Mouse (Mus musculus) intestine, postnatal 0 days (tissue): ENCODE measurements around the gene Dido1. TPM values are rescaled to one million over a fixed set of nuclear protein-coding genes. Genes with fewer than 3 reads are reported as not detected.

Experiments
- ATAC-seq: fragments of 200-750 bp; cut with Nextera tagmentation; 2 replicates; pipeline ENCODE4 v1.8.0; 2017; ENCODE audit warnings: mild to moderate bottlenecking, moderate TSS enrichment, moderate library complexity
- H3K27ac ChIP-seq: fragments of 300-500 bp; sonication (generic); 2 replicates; pipeline ENCODE4 v1.5.1; 2014; ENCODE audit warnings: mild to moderate bottlenecking, low read depth, low read length, moderate library complexity
- H3K27me3 ChIP-seq: fragments of 300-500 bp; sonication (generic); replicated peaks from 2 replicates; pipeline ENCODE4 v1.6.1; 2014; ENCODE audit warnings: low read length, mixed read lengths; ENCODE audit not compliant: control insufficient read depth, insufficient read depth
- H3K36me3 ChIP-seq: fragments of 300-500 bp; sonication (generic); 2 replicates; pipeline ENCODE4 v1.6.1; 2014; ENCODE audit warnings: mild to moderate bottlenecking, moderate library complexity; ENCODE audit not compliant: control insufficient read depth, insufficient read depth
- H3K4me1 ChIP-seq: fragments of 300-500 bp; sonication (generic); replicated peaks from 2 replicates; pipeline ENCODE4 v1.6.1; 2014; ENCODE audit warnings: antibody characterized with exemption, low read length, mixed read lengths; ENCODE audit not compliant: control insufficient read depth, insufficient read depth
- H3K4me2 ChIP-seq: fragments of 300-500 bp; sonication (generic); replicated peaks from 2 replicates; pipeline ENCODE4 v1.6.1; 2014; ENCODE audit warnings: low read depth, mild to moderate bottlenecking, moderate library complexity
- H3K4me3 ChIP-seq: fragments of 300-500 bp; sonication (generic); 2 replicates; pipeline ENCODE4 v1.5.1; 2014; ENCODE audit warnings: low read depth, low read length
- H3K9ac ChIP-seq: fragments of 300-500 bp; sonication (generic); 2 replicates; pipeline ENCODE4 v1.6.1; 2014; ENCODE audit warnings: mild to moderate bottlenecking, low read depth, low read length
- H3K9me3 ChIP-seq: fragments of 300-500 bp; sonication (generic); 2 replicates; pipeline ENCODE4 v1.6.1; 2016; ENCODE audit warnings: mixed run types; ENCODE audit not compliant: control insufficient read depth
- CTCF ChIP-seq: sonication (generic); IDR thresholded peaks from 2 replicates; pipeline ENCODE4 v1.5.1; 2016; ENCODE audit warnings: low read depth, mild to moderate bottlenecking, control low read depth, antibody characterized with exemption, moderate library complexity
- WGBS: fragments of 180-500 bp; shearing (Covaris S2); extraction: QIAGEN DNeasy Blood & Tissue Kit; methylation state at CpG from one replicate; pipeline ENCODE4 v1.1.7; 2014; 5-methylcytosine and 5-hydroxymethylcytosine counted together
- polyA plus RNA-seq: library from polyadenylated mRNA; unstranded; fragments of >200 nt; fragmentation: Nextera tagmentation; extraction: Ambion mirVana; gene quantifications from 2 replicates; pipeline ENCODE4 v1.2.1, GENCODE M21; 2015

Dido1 gene
- polyA plus RNA-seq, 1 experiment from 2014 or later = 7.8 TPM

DNA sequence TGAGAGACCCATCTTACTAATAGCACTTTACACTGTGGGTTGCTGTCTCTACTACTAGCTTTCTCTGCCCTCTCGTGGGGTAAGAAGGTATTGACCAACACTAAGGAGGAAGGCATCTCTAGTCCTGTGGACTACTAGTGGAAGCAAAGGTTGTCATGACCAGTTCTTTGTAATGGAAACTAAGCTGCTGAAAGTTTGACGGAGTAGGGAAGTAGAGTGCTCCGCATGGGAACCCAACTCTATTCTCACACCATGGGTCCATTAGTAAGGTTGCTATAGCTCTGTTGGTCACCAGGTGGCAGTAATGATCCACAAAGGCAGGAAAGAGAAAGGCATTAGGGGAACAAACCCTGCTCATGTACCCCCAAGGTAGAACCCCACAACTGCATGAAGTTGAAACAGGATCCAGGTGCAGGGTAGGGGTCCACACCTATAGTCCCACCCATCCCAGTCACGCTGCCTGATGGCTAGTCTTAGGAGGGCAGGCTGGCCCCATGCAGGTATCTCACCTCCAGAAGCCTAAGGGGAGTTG lies 31.1 kb downstream of the Dido1 start:
- ATAC-seq = peak; percentile 58
- Histone ChIP-seq H3K4me2 (no peak overlapping the region), H3K4me3 (no peak overlapping the region), H3K9ac (no peak overlapping the region), H3K36me3 (peaks cover 34% of the 10 kb centered on the region), H3K4me1 (no peaks in the 10 kb centered on the region), H3K27me3 (no peaks in the 10 kb centered on the region), H3K27ac (no peak overlapping the region), H3K9me3 (no peaks in the 10 kb centered on the region)
- WGBS = 23% methylated on average over 4 of the region's 4 CpGs
- peak; percentile 90 for TF ChIP-seq CTCF

DNA sequence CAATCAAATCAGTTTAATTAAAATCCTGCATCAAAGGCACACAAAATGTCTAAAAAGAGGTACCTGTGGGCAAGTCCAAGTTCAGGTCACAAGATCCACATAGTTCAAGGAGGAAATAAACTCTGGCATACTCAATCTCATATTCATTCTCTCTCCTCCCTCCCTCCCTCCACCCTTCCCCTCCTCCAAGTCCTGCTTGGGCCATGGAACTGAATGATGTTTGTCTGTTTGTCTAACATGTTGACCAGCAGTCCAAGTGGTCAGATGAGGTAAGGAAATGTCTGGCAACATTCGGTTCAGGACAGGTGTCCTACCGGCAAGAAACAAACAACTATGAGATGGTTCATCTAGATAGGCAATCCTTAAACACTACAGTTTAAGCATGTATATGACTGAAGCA lies 33.1 kb downstream of the Dido1 start:
- 69% methylated on average over 2 of the region's 2 CpGs for WGBS
- Histone ChIP-seq H3K36me3 (peaks cover 34% of the 10 kb centered on the region), H3K4me1 (no peaks in the 10 kb centered on the region), H3K4me2 (no peak overlapping the region), H3K9me3 (no peaks in the 10 kb centered on the region), H3K27me3 (no peaks in the 10 kb centered on the region), H3K4me3 (no peak overlapping the region), H3K9ac (no peak overlapping the region), H3K27ac (no peak overlapping the region)
- TF ChIP-seq CTCF = no peak
- ATAC-seq = no peak

DNA sequence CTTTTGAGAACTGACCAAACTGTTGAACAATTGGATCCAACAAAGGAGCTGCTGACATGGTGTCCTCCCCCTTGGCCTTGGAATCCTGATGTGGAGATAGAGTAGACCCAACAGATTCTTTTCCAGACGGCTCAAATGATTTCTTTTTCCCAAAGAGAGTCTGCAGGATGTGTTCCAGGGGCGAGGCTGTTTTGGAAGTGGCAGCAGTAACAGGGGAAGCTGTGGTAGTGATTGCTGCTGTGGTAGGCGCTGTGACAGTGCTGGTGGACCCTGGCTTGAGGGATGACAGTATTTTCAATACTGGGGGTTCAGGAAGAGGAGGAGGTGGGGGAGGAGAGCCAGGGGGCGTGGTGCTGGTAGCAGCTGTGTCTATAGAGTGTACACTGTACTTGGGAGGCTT lies 47.8 kb downstream of the Dido1 start:
- Histone ChIP-seq H3K9me3 (no peaks in the 10 kb centered on the region), H3K9ac (no peak overlapping the region), H3K27me3 (no peaks in the 10 kb centered on the region), H3K36me3 (peaks cover 36% of the 10 kb centered on the region), H3K4me2 (no peak overlapping the region), H3K4me3 (no peak overlapping the region), H3K27ac (no peak overlapping the region), H3K4me1 (no peaks in the 10 kb centered on the region)
- no peak for ATAC-seq
- WGBS = 83% methylated on average over 4 of the region's 4 CpGs
- no peak for TF ChIP-seq CTCF

DNA sequence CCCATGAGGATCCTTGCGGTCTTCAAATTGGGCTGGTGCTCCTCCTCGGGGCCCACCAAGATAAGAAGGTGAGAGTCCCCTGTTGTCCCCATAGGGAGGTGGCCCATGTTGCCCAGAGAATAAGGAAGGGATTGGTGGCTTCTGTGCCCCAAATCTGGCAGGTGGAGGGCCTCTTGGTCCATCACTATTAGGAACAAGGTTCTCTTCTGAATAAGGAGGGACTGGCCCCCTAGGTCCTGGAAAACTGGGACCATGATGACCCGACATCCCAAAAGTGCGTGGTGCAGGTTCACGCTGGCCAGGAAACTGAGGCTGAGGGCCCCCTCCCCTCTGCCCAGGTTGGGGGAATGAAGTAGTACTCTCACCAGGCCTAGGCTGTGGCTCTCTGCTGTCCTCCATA lies 49.3 kb downstream of the Dido1 start:
- Histone ChIP-seq H3K9me3 (no peaks in the 10 kb centered on the region), H3K9ac (no peak overlapping the region), H3K27me3 (no peaks in the 10 kb centered on the region), H3K4me2 (no peak overlapping the region), H3K4me1 (no peaks in the 10 kb centered on the region), H3K36me3 (peaks cover 33% of the 10 kb centered on the region), H3K4me3 (no peak overlapping the region), H3K27ac (no peak overlapping the region)
- no peak for ATAC-seq
- WGBS = 83% methylated on average over 5 of the region's 5 CpGs
- no peak for TF ChIP-seq CTCF

DNA sequence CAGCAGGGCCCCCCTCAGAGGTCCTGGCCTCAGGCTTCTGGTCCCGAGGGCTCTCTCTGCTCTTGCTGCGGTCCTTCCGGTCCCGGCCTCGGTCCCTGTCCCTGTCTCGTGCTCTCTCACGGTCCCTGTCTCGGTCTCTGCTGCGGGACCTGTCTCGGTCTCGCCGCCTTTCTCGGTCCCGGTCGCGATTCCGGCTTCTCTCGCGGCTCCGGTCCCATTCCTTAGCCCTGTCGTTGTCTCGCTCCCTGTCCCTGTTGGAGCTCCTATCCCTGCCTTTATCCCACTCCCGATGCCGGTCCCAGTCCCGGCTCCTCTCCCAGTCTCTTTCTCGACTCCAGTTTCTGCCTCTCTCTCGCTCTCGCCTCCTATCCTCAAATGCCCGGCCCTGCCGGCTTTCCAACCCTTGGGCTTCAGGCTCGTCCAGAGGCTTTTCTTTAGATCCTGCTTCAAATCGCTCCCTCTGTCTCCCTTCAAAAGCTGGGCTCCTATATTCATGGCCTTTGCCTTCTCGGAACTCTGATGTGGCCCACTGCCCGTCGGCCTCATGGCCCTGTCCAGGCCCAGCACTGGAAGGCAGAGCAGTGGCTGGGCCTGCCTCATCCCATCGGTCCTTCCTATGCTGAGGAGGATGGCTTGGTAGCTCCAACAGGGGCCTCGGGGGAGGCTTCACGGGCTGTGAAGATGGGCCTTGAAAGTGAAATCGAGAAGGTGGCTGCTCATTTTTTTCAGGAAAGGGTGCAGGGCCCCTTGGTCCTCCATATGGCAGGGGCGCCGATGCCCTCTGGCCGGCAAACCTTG lies 50.2 kb downstream of the Dido1 start:
- Histone ChIP-seq H3K4me2 (peak overlapping the region; percentile 30), H3K4me3 (no peak overlapping the region), H3K27me3 (no peaks in the 10 kb centered on the region), H3K27ac (no peak overlapping the region), H3K9ac (0 out of 2 replicates have a peak overlapping the region, but pooled peaks have one; percentile 17), H3K9me3 (no peaks in the 10 kb centered on the region), H3K36me3 (peaks cover 24% of the 10 kb centered on the region), H3K4me1 (no peaks in the 10 kb centered on the region)
- no peak for TF ChIP-seq CTCF
- ATAC-seq = no peak
- 40% methylated on average over 42 of the region's 42 CpGs for WGBS

DNA sequence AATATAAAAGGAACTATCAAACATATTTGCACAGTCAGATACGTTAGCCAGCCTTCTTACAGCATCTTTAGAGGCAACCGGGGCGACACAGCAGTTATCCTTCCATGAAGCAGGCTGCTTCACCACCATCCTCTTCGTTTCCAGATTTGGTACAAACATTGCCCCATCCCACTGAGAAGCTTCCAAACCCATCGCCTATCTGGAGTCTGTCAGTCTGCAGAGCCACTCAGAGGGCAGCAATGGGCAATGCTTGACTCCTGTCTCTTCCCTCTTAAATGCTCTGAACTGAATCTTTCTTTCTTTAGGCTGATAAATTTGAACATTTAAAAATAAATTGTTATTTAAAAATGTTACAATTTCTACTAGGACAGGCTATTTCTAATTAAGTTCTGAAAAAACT lies 51.4 kb downstream of the Dido1 start:
- Histone ChIP-seq H3K4me1 (no peaks in the 10 kb centered on the region), H3K9ac (no peak overlapping the region), H3K27ac (no peak overlapping the region), H3K36me3 (peaks cover 20% of the 10 kb centered on the region), H3K4me2 (no peak overlapping the region), H3K4me3 (no peak overlapping the region), H3K27me3 (no peaks in the 10 kb centered on the region), H3K9me3 (no peaks in the 10 kb centered on the region)
- 93% methylated on average over 5 of the region's 5 CpGs for WGBS
- no peak for TF ChIP-seq CTCF
- no peak for ATAC-seq
